Mouse (Mus musculus): ENCODE data around the gene 3110082I17Rik.

DNA sequence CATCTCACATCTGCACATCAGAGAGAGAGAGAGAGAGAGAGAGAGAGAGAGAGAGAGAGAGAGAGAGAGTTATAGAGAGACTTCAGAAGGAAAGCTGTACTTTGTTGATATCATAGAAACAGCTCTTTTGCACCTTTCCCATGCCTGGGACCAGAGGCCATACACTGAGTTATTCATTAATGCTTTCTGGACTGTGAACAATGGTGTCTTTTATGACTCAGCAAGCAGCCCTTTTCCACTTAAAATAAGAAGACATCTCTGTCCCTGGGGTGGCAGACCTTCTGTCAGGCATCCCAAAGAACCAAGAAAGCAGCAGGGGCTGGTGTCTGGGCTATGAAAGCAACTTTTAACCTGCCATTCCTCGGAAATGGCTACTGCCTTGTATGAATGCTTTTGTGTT lies 113.1 kb downstream of the 3110082I17Rik start:
- no peak for TF ChIP-seq GATA1 (IDR thresholded peaks at IDR 0.05; ENCODE audit: low read length)
- no peak for TF ChIP-seq TAL1 (IDR thresholded peaks at IDR 0.05; ENCODE audit: low read length)

Measured in erythroblast, embryonic 14.5 days (primary cell).